Mouse (Mus musculus) kidney, embryonic 16.5 days (tissue): ENCODE data around the gene Rps23. TPM values are rescaled to one million over a fixed set of nuclear protein-coding genes. Genes with fewer than 3 reads are reported as not detected.
A peak's percentile ranks its signal among the peaks of the same experiment; 100 is the strongest.
"Not testable (repeated sequence)": the region's sequence is repeated elsewhere in the genome, so short reads cannot be mapped to it uniquely, and the experiment has no call there.

Source experiments
- ATAC-seq: fragments of 200-750 bp; cut with Nextera tagmentation; 2 replicates; pipeline ENCODE4 v1.8.0; 2017; ENCODE audit warnings: moderate TSS enrichment; ENCODE audit not compliant: low FRiP score, low TSS enrichment
- H3K27ac ChIP-seq: fragments of 300-500 bp; sonication (generic); 2 replicates; pipeline ENCODE4 v1.5.1; 2014; ENCODE audit warnings: low read length
- H3K27me3 ChIP-seq: fragments of 300-500 bp; sonication (generic); 2 replicates; pipeline ENCODE4 v1.6.1; 2014; ENCODE audit warnings: low read length, control low read depth, mixed read lengths; ENCODE audit not compliant: insufficient read depth
- H3K36me3 ChIP-seq: fragments of 300-500 bp; sonication (generic); 2 replicates; pipeline ENCODE4 v1.6.1; 2014; ENCODE audit warnings: low read length, control low read depth, mixed read lengths; ENCODE audit not compliant: insufficient read depth
- H3K4me1 ChIP-seq: fragments of 300-500 bp; sonication (generic); 2 replicates; pipeline ENCODE4 v1.6.1; 2014; ENCODE audit warnings: low read length, control low read depth, mixed read lengths; ENCODE audit not compliant: insufficient read depth
- H3K4me2 ChIP-seq: fragments of 300-500 bp; sonication (generic); replicated peaks from 2 replicates; pipeline ENCODE4 v1.6.1; 2014; ENCODE audit warnings: low read depth, low read length
- H3K4me3 ChIP-seq: fragments of 300-500 bp; sonication (generic); 2 replicates; pipeline ENCODE4 v1.5.1; 2014; ENCODE audit warnings: mild to moderate bottlenecking, low read length
- H3K9ac ChIP-seq: fragments of 300-500 bp; sonication (generic); replicated peaks from 2 replicates; pipeline ENCODE4 v1.6.1; 2014; ENCODE audit warnings: low read length
- H3K9me3 ChIP-seq: fragments of 300-500 bp; sonication (generic); 2 replicates; pipeline ENCODE4 v1.6.1; 2016; ENCODE audit warnings: low read length, control low read depth
- WGBS: fragments of 180-500 bp; shearing (Covaris S2); extraction: QIAGEN DNeasy Blood & Tissue Kit; methylation state at CpG from one replicate; pipeline ENCODE4 v1.1.7; 2014; 5-methylcytosine and 5-hydroxymethylcytosine counted together
- polyA plus RNA-seq: library from polyadenylated mRNA; unstranded; fragments of >200 nt; fragmentation: Nextera tagmentation; extraction: Ambion mirVana; gene quantifications from 2 replicates; pipeline ENCODE4 v1.2.1, GENCODE M21; 2015

Gene Rps23
- polyA plus RNA-seq, 1 experiment from 2014 or later, result 151 TPM

GRCm38 (mm10) chr13:90907376-90907775, 15.4 kb upstream of the Rps23 start:
- Histone ChIP-seq H3K9me3 (no peaks in the 10 kb centered on the region), H3K27me3 (no peaks in the 10 kb centered on the region), H3K4me1 (no peaks in the 10 kb centered on the region), H3K4me2 (no peak overlapping the region), H3K36me3 (no peaks in the 10 kb centered on the region), H3K4me3 (no peak overlapping the region), H3K9ac (no peak overlapping the region), H3K27ac (no peak overlapping the region)
- WGBS, result 89% methylated on average over 12 of the region's 12 CpGs
- no peak for ATAC-seq

GRCm38 (mm10) chr13:90912760-90913674, 9.7 kb upstream of the Rps23 start:
- no peak overlapping the region for H3K4me2 ChIP-seq
- no peak overlapping the region for H3K9ac ChIP-seq
- no peak overlapping the region for H3K4me3 ChIP-seq
- no peak overlapping the region for H3K27ac ChIP-seq
- no peaks in the 10 kb centered on the region for H3K27me3 ChIP-seq
- ATAC-seq, result no peak
- H3K9me3 ChIP-seq, result no peaks in the 10 kb centered on the region
- H3K4me1 ChIP-seq, result no peaks in the 10 kb centered on the region
- no peaks in the 10 kb centered on the region for H3K36me3 ChIP-seq
- WGBS, result 83% methylated on average over 17 of the region's 17 CpGs

GRCm38 (mm10) chr13:90913675-90914192, 9.0 kb upstream of the Rps23 start:
- no peak overlapping the region for H3K9ac ChIP-seq
- H3K27ac ChIP-seq, result no peak overlapping the region
- H3K36me3 ChIP-seq, result no peaks in the 10 kb centered on the region
- 62% methylated on average over 7 of the region's 7 CpGs for WGBS
- H3K4me1 ChIP-seq, result no peaks in the 10 kb centered on the region
- no peak overlapping the region for H3K4me3 ChIP-seq
- ATAC-seq, result no peak
- no peaks in the 10 kb centered on the region for H3K27me3 ChIP-seq
- H3K9me3 ChIP-seq, result no peaks in the 10 kb centered on the region
- no peak overlapping the region for H3K4me2 ChIP-seq

- H3K4me3 ChIP-seq, result no peak overlapping the region
- H3K27me3 ChIP-seq, result no peaks in the 10 kb centered on the region
- no peaks in the 10 kb centered on the region for H3K4me1 ChIP-seq
- ATAC-seq, result no peak
- no peaks in the 10 kb centered on the region for H3K9me3 ChIP-seq
- no peak overlapping the region for H3K4me2 ChIP-seq
- no peak overlapping the region for H3K9ac ChIP-seq
- WGBS, result 93% methylated on average over 4 of the region's 4 CpGs
- H3K36me3 ChIP-seq, result no peaks in the 10 kb centered on the region
- H3K27ac ChIP-seq, result no peak overlapping the region
These were observed 8.0 kb upstream of the Rps23 start for GRCm38 (mm10) chr13:90914721-90915120.

GRCm38 (mm10) chr13:90923617-90924016, 859 bp downstream of the Rps23 start:
- ATAC-seq, H3K27me3 ChIP-seq, H3K4me1 ChIP-seq, H3K9me3 ChIP-seq: not testable (repeated sequence)
- WGBS, result under 1% methylated on average over 13 of the region's 13 CpGs
- H3K9ac ChIP-seq, result peak overlapping the region; percentile 98
- H3K27ac ChIP-seq, result 0 out of 2 replicates have a peak overlapping the region, but pooled peaks have one; percentile 56
- H3K4me3 ChIP-seq, result peak overlapping the region; percentile 93
- H3K36me3 ChIP-seq, result peaks cover 27% of the 10 kb centered on the region
- H3K4me2 ChIP-seq, result peak overlapping the region; percentile 71

GRCm38 (mm10) chr13:90924072-90924471, 1.3 kb downstream of the Rps23 start:
- Histone ChIP-seq H3K9ac (peak overlapping the region; percentile 98), H3K4me3 (peak overlapping the region; percentile 93), H3K36me3 (peaks cover 29% of the 10 kb centered on the region), H3K27me3 (no peaks in the 10 kb centered on the region), H3K9me3 (no peaks in the 10 kb centered on the region), H3K27ac (no peak overlapping the region), H3K4me2 (peak overlapping the region; percentile 71), H3K4me1 (peaks cover 4% of the 10 kb centered on the region; the same call in 1 of the 2 replicates)
- no peak for ATAC-seq
- 50% methylated on average over 9 of the region's 9 CpGs for WGBS

GRCm38 (mm10) chr13:90925191-90925590, 2.4 kb downstream of the Rps23 start:
- H3K4me2 ChIP-seq, result no peak overlapping the region
- H3K4me1 ChIP-seq, result peaks cover 4% of the 10 kb centered on the region; the same call in 1 of the 2 replicates
- no peak for ATAC-seq
- H3K9ac ChIP-seq, result no peak overlapping the region
- WGBS, result 88% methylated on average over 5 of the region's 5 CpGs
- peaks cover 29% of the 10 kb centered on the region for H3K36me3 ChIP-seq
- H3K27ac ChIP-seq, result no peak overlapping the region
- H3K27me3 ChIP-seq, result no peaks in the 10 kb centered on the region
- H3K4me3 ChIP-seq, result no peak overlapping the region
- H3K9me3 ChIP-seq, result no peaks in the 10 kb centered on the region

- WGBS, result 84% methylated on average over 7 of the region's 7 CpGs
- no peak for ATAC-seq
These were observed 3.5 kb downstream of the Rps23 start for GRCm38 (mm10) chr13:90926125-90926765.

GRCm38 (mm10) chr13:90926938-90927633, 4.3 kb downstream of the Rps23 start:
- Histone ChIP-seq H3K27ac (no peak overlapping the region), H3K36me3 (peaks cover 29% of the 10 kb centered on the region), H3K4me1 (peaks cover 4% of the 10 kb centered on the region; the same call in 1 of the 2 replicates), H3K9ac (no peak overlapping the region), H3K4me2 (no peak overlapping the region), H3K9me3 (no peaks in the 10 kb centered on the region), H3K4me3 (no peak overlapping the region), H3K27me3 (no peaks in the 10 kb centered on the region)
- no peak for ATAC-seq
- 74% methylated on average over 5 of the region's 5 CpGs for WGBS

More at GRCm38 (mm10) chr13:90926125-90926765, 3.5 kb downstream of the Rps23 start:
- H3K9ac ChIP-seq, result no peak overlapping the region
- H3K27ac ChIP-seq, result no peak overlapping the region
- H3K36me3 ChIP-seq, result peaks cover 29% of the 10 kb centered on the region
- H3K4me3 ChIP-seq, result no peak overlapping the region
- H3K9me3 ChIP-seq, result no peaks in the 10 kb centered on the region
- H3K4me1 ChIP-seq, result peaks cover 4% of the 10 kb centered on the region; the same call in 1 of the 2 replicates
- no peaks in the 10 kb centered on the region for H3K27me3 ChIP-seq
- no peak overlapping the region for H3K4me2 ChIP-seq
